Mouse (Mus musculus): ENCODE data around the gene Brca1.
A peak's percentile ranks its signal among the peaks of the same experiment; 100 is the strongest.
"Not testable (repeated sequence)": the region's sequence is repeated elsewhere in the genome, so short reads cannot be mapped to it uniquely, and the experiment has no call there.

Brca1 gene

DNA sequence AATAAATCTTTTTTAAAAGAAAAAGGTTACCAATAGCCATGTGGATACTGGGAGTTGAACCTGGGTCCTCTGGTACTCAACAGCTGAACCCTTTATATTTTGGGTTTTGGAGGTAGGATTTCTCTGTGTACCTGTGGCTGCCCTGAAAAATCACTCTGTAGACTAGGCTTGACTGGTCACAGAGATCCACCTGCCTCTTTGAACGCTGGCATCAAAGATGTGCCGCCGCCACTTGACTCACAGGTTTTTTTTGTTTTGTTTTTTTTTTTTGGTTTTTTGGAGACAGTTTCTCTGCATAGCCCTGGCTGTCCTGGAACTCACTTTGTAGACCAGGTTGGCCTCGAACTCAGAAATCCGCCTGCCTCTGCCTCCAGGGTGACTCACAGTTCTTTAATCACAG is 104.0 kb downstream of the Brca1 start:
- no peak for DNase-seq

DNA sequence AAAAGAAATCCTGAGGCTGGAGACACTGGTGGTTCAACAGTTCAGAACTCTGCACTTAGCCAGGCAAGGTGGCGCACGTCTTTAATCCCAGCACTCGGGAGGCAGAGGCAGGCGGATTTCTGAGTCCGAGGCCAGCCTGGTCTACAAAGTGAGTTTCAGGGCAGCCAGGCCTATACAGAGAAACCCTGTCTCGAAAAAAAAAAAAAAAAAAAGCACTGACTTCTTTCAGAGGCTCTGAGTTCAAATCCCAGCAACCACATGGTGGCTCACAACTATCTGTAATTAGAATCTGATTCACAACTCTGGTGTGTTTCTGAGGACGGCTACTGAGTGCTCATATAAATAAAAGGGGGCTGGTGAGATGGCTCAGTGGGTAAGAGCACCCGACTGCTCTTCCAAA is 104.9 kb downstream of the Brca1 start:
- not testable (repeated sequence) for DNase-seq

DNA sequence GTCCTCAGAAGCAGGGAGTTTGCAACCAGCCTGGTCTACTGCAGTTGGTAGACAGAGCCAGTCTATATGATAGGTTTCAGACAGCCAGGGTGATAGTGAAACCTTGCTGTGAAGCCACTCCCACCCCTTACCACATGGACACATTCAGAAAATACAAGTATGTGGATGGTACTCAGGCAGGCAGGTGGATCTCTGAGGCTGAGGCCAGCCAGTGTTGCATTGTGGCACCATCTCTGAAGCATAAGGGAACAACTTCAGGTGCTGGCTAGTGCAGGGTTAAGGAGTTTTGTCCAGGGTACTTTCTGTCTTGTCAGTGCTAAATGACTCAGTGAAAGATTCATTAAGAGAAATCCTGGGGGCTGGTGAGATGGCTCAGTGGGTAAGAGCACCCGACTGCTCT is 105.4 kb downstream of the Brca1 start:
- no peak for DNase-seq

DNA sequence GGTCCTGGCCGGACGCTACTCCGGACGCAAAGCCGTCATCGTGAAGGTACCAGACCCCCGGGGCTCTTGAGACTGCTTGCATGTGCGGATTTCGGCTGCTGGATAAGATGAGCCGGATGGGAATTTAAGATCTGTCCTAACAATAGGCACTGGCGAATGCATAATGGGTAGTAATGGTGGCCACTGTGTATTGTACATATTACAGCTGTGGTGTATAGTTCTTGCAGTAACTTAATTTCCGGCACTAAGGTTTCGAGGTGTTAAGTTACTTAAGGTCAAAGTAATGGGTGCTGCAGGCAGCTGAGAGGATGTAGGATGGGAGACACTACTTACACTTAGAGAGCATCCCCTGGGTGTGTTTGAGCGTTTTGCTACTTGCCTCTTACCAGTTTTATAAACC is 109.0 kb downstream of the Brca1 start:
- DNase-seq: no peak

DNA sequence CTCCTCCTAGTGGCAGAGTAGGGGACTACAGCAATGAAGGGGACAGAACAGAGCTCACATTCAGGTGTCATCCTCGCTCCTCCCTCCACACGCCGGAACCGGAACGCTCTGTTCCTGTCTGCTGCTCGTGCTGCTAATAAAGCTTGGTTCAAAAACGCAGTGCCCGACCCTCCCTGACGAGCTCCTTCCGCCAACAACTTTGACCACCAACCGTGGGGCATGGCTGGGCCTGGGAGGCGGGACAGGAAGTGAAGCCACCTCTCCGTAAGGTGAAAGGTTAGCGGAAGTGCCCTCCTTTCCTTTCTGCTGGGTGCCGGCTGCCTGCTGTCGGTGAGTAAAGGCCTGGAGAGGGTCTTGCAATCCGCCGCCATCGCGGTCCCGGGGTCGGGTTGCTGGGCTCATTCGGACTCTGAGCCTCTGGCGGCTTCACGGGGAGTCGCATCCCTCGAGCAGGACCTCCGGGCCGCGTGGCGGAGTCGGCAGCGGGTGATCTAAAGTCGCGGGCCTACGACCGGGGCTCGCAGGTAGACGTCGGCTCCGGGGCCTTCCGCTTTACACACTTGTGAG is 109.5 kb downstream of the Brca1 start, which contains the start of gene Rpl27:
Gene Rpl27 (plus strand): TSS at position 172 of the 567 bp plus-strand sequence.
- DNase-seq: peak; percentile 99

DNA sequence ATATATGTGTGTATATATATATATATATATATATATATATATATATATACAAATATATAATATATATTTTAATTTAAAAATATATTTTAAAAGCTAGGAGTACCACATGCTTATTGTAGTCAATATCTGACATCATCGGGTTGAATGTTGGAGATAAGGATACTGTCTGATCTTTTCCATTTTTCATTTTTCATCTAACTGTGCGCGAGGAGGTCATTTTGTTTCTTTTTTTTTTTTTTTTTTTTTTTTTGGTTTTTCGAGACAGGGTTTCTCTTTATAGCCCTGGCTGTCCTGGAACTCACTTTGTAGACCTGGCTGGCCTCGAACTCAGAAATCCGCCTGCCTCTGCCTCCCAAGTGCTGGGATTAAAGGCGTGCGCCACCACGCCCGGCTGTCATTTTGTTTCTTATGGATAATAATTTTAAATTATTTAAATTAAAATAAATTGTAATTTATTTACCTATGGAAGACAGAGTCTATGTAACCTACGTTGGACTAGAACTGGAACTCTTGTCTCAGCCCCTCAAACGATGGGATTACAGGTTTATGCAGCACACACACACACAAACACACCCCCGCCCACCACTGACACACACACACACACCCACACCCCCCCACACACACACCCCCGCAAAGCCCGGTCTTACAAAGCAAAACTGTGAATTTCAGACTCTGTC is 110.2 kb downstream of the Brca1 start:
- not testable (repeated sequence) for DNase-seq
